Mouse (Mus musculus): ENCODE measurements at regions not wholly inside any gene's neighbourhood (a gene's known extent, or its start where the extent isn't known, plus 50 kb on each side); places are given as distances from the start of the nearest gene placed in this dataset.

DNA sequence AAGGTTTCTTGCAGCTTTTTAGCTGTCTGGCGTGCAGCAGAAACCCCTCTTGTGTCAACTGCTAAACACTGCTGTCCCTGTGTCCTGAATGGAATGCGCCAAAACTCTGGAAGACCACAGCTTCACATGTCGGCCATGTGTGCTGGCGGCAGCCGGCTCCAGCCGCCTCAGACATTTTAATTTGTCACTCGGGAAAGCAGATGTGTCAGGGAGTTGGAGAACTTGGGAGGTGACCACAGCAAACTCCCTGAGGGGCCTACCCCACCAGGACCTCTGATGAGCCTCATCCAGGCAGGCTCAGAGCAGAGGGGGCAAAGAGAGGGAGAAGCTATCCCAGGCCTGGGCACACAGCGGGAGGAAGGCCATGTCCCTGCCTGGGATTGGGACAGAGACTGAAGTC, 118.3 kb upstream of the Satb2 start:
- no peak for DNase-seq (ENCODE audit: low read depth, low spot score)
- H3K27me3 ChIP-seq (ENCODE audit: control insufficient read depth, insufficient read depth, low read length, poor library complexity, severe bottlenecking) = no peaks in the 10 kb centered on the region; the same call in 1 of the 2 replicates
- H3K36me3 ChIP-seq (ENCODE audit: control insufficient read depth, insufficient read depth, low read length, poor library complexity, severe bottlenecking) = no peaks in the 10 kb centered on the region

DNA sequence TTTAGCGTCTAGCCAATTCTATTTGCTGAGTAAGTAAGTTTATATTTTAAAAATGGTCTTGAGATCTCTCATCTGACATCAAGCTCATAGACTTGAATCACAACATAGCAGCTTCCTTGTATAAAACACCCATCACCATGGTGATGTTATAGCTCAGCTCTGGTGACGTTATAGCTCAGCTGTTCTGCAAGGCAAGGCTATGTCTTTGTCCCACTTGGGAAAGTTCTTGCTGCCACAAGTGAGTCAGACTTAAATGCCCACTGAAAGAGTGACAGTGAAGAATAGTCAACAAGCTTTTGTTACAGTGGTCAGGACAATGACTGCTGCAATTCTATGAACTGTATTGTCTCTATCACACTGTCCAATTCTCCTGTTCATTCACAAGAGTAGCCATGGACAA, 122.2 kb upstream of the Satb2 start:
- H3K36me3 ChIP-seq (ENCODE audit: control insufficient read depth, insufficient read depth, low read length, poor library complexity, severe bottlenecking) = no peaks in the 10 kb centered on the region
- no peaks in the 10 kb centered on the region; the same call in 1 of the 2 replicates for H3K27me3 ChIP-seq (ENCODE audit: control insufficient read depth, insufficient read depth, low read length, poor library complexity, severe bottlenecking)
- DNase-seq (ENCODE audit: low read depth, low spot score) = no peak

DNA sequence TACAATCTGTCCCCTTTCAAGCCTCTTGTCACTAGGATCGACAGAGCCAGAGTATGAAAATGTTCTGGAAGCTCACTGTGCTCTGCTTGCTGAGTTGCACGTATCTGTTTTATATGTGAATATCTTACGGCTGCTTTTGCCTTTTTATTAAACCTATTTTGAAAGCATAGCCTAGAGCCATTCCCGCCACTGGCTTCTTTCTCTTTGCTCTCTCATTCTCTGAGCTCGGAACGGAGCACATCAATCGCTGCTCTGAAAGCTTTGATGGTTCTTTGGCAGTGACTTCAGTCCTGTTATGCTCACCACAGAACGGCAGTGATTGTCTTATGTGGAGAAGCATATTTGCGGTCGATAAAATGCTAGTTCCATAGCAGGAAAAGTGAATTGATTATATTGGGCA, 128.9 kb upstream of the Satb2 start:
- no peak for DNase-seq (ENCODE audit: low read depth, low spot score)
- Histone ChIP-seq H3K36me3 (ENCODE audit: control insufficient read depth, insufficient read depth, low read length, poor library complexity, severe bottlenecking) (no peaks in the 10 kb centered on the region), H3K27me3 (ENCODE audit: control insufficient read depth, insufficient read depth, low read length, poor library complexity, severe bottlenecking) (no peaks in the 10 kb centered on the region)

DNA sequence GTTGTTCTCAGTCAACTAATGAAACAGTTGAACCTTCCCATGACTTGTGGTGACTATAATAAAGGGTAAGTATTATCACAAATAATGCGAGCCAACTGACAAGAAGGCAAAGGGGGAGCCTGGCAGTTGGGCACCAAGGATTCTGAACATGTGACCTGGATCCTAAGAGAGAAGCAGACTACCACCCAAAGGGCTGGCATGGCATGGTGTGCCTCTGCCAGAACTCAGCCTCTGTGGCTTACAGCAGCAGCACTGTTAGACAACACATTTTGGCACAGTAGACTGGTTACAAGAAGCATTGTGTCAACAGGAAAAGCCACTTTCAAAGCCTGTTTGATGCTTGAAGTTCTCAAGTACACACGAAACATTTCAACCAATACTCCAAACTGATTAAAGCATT, 142.2 kb upstream of the Satb2 start:
- no peak for DNase-seq (ENCODE audit: low read depth, low spot score)
- H3K36me3 ChIP-seq (ENCODE audit: control insufficient read depth, insufficient read depth, low read length, poor library complexity, severe bottlenecking) = no peaks in the 10 kb centered on the region
- no peaks in the 10 kb centered on the region for H3K27me3 ChIP-seq (ENCODE audit: control insufficient read depth, insufficient read depth, low read length, poor library complexity, severe bottlenecking)

DNA sequence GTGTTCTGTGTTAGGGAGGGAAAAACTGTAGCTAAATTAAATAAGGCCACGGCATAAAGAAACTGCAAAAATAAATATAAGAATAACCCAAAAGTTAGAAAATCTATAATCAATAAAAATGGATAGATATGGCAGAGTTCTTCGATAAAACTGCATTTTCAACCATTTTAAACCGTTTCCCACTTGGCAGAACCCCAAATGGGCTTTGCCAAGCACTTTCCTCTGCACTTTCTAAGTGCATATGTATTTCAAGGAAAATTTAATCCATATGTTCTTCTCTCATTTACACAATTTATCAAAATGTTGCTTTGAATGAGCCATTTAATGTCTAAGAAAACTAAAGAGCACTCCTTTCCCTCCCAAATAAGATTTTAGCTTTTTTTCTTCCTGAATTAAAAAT, 165.7 kb upstream of the Satb2 start:
- DNase-seq (ENCODE audit: low read depth, low spot score) = no peak
- Histone ChIP-seq H3K27me3 (ENCODE audit: control insufficient read depth, insufficient read depth, low read length, poor library complexity, severe bottlenecking) (no peaks in the 10 kb centered on the region), H3K36me3 (ENCODE audit: control insufficient read depth, insufficient read depth, low read length, poor library complexity, severe bottlenecking) (no peaks in the 10 kb centered on the region)

DNA sequence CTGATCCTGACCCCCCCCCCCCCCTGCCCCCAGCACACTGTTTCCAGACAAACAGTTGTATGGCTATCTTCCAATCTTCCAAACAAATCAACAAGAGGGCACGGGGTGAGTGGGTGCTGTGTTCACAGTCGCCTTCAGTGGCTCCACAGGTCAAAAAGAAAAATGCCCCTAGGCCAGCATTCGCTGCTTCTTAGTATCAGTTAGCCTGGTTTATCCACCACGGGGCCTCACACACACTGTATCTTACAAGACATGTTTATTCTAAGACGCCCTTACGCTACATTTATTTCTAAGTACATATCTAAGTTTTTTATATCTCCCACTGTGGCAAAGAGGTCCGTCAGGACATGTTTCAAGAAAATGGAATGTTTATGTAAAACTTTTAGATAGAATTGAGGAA, 177.4 kb upstream of the Satb2 start:
- H3K36me3 ChIP-seq (ENCODE audit: control insufficient read depth, insufficient read depth, low read length, poor library complexity, severe bottlenecking) = no peaks in the 10 kb centered on the region
- DNase-seq (ENCODE audit: low read depth, low spot score) = no peak
- no peaks in the 10 kb centered on the region for H3K27me3 ChIP-seq (ENCODE audit: control insufficient read depth, insufficient read depth, low read length, poor library complexity, severe bottlenecking)

DNA sequence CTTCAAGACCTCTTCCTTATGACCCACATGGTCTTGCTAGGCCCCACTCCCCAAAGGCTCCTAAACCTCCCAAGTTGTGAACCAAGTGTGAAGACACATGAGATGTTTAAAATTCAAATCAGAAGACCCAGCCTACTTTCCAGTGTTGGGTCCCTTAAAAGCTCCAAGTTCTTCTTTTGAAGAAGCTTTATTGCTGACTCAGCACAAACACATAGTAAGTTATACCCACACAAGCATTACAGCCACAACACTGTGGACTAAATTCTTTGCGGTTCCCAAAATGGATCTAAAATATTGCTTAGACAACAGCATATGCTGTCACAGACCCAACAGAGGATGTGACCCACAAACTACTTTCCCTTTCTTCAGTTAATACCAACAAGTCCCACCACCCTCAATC, 186.0 kb upstream of the Satb2 start:
- DNase-seq (ENCODE audit: low read depth, low spot score) = no peak
- no peaks in the 10 kb centered on the region for H3K27me3 ChIP-seq (ENCODE audit: control insufficient read depth, insufficient read depth, low read length, poor library complexity, severe bottlenecking)
- H3K36me3 ChIP-seq (ENCODE audit: control insufficient read depth, insufficient read depth, low read length, poor library complexity, severe bottlenecking) = no peaks in the 10 kb centered on the region

DNA sequence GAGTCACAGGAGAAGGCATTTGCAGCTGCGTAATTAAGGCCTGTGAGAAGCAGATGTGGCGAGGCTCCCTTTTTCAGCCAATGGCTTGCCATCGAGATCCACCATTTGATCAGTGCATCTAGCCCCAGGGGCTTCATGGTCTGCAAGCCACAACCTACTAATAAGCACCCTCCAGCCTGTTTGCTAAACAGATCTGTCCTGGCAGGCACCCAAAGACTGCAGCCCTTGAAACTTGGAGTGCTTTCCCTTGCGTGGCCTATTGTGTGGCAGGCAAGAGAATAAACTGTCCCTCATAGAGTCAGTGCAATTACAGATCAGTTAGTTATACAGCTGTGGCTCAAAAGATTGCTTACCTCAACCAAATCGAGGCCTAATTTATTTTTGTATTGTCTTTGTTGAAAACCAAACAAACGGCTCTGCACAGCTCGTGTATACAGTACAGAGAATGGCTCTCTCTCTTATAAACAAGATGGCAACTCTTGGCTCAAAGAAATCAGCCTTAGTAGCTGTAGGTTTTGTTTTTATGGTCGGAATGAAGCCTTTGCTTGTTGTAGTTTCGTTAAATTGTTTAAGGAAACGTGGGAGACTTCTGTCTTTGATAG, 195.9 kb upstream of the Satb2 start:
- DNase-seq (ENCODE audit: low read depth, low spot score) = no peak
- Histone ChIP-seq H3K36me3 (ENCODE audit: control insufficient read depth, insufficient read depth, low read length, poor library complexity, severe bottlenecking) (no peaks in the 10 kb centered on the region), H3K27me3 (ENCODE audit: control insufficient read depth, insufficient read depth, low read length, poor library complexity, severe bottlenecking) (no peaks in the 10 kb centered on the region)

DNA sequence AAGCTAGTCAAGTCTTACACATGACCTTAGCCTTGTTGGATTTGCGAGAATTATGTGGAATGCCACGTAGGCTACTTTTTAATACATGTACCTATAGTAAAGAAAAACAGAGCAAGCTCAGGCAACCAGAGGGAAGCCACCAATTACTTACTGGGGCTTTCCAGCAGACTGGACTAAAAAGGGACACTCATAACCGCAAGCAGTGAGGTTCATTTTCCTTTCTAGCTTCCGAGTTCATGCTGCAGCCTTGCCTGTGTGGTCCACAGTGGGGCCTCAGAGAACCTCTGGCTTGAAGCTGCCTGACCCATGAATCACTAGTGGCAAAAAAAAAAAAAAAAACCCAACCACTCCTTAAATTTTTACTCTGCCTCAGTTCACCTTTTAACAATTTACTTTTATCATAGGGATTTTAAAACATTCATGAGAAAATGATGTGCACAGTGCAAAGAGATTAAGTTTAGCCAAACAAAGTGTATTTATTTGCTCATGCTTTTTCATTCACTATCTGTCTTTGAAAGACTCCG, 188.6 kb upstream of the 1700066M21Rik start:
- Histone ChIP-seq H3K36me3 (ENCODE audit: control insufficient read depth, insufficient read depth, low read length, poor library complexity, severe bottlenecking) (no peaks in the 10 kb centered on the region), H3K27me3 (ENCODE audit: control insufficient read depth, insufficient read depth, low read length, poor library complexity, severe bottlenecking) (no peaks in the 10 kb centered on the region)
- DNase-seq (ENCODE audit: low read depth, low spot score) = no peak

DNA sequence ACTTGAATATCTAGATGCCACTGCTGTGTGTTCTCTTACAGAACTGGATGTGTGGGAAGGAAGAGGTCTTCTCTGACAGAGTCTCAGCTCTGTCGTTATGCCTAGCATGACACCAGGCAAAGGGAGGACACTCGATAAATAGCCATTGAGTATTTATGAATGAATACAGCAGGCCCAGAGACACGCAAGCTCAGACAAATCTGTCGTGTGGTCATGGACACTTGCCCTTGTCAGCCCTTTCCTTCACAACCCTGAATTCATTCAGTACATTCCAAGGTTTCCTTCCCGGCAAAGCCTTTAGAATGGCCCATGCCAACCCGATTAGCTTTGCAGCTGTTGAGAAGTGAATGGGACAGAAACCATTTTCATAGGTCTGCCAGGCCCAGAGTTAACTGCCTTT, 176.1 kb upstream of the 1700066M21Rik start:
- no peak for DNase-seq (ENCODE audit: low read depth, low spot score)
- no peaks in the 10 kb centered on the region for H3K36me3 ChIP-seq (ENCODE audit: control insufficient read depth, insufficient read depth, low read length, poor library complexity, severe bottlenecking)
- no peaks in the 10 kb centered on the region for H3K27me3 ChIP-seq (ENCODE audit: control insufficient read depth, insufficient read depth, low read length, poor library complexity, severe bottlenecking)

DNA sequence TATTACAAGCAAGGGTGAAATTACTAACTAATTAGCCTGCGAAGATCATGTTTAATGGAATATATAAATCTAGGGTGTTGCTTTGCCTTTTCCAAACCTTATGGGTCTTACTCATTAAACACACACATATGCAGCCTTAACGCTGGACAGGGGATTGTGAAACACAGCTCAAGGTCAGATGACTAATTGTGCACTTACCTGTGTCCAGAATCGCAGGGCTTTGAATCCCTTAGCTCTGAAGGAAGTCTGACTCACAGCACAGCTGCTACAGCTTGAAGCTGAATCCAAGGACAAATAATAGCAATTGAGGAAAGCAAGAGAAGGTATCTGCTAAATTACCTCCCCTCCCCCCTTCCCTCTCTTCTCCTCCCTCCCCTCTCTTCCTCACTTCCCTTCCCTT, 173.1 kb upstream of the 1700066M21Rik start:
- no peaks in the 10 kb centered on the region for H3K36me3 ChIP-seq (ENCODE audit: control insufficient read depth, insufficient read depth, low read length, poor library complexity, severe bottlenecking)
- no peak for DNase-seq (ENCODE audit: low read depth, low spot score)
- H3K27me3 ChIP-seq (ENCODE audit: control insufficient read depth, insufficient read depth, low read length, poor library complexity, severe bottlenecking) = no peaks in the 10 kb centered on the region

DNA sequence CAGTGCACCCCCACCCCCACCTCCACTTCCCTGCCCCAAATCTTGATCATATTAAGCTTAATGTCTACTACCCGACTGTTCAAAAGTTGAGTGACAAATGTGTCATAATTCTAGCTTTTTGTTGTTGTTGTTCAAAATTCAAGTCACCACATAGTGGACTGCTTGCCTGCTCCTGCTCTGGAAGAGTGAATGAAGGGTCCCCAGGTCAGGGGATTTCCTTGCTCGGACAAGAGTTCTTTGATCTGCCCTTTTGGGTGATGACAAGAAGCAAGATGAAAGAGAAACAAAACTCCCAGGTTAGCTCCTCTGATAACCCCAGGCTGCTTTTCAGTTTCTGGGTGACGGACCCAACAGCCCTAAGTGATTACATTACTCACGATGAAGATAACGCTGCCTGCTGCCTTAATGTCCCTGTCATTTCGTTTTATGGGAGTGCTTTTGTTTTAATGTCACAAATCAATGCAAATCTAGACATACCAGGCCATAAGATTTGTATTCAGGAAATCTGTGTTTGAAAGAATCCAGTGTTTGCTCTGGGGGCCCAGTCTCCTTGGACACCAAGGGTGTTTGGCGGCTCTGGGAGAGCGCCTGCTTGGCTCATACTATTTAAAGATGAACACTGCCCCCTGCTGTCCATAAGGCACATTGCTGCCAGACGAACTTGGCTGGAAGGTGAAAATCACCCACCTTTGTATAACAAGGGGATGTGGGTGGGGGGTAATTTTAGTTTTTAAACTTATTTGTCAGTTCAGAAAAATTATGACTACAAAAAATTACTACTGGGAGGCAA, 172.0 kb upstream of the 1700066M21Rik start:
- Histone ChIP-seq H3K36me3 (ENCODE audit: control insufficient read depth, insufficient read depth, low read length, poor library complexity, severe bottlenecking) (no peaks in the 10 kb centered on the region), H3K27me3 (ENCODE audit: control insufficient read depth, insufficient read depth, low read length, poor library complexity, severe bottlenecking) (no peaks in the 10 kb centered on the region)
- DNase-seq (ENCODE audit: low read depth, low spot score) = peak; percentile 56

DNA sequence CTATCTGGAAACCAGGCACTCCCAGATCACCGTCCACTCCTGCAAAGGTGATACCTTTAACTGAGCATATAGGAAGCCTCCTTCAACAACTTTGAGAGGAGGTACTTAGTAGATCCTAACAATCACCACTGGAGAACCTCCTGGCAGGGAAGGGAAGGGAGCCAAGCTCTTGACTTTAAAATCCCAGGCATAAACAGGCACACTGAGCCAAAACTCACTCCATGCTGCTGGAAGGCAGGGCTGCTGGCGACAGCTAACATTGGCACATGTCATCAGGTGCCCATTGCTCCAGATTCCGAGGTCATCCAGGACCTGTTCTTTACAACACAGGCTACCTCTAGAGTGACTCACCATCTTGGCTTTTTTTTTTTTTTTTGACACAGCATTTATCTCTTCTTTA, 170.9 kb upstream of the 1700066M21Rik start:
- H3K27me3 ChIP-seq (ENCODE audit: control insufficient read depth, insufficient read depth, low read length, poor library complexity, severe bottlenecking) = no peaks in the 10 kb centered on the region
- DNase-seq (ENCODE audit: low read depth, low spot score) = no peak
- no peaks in the 10 kb centered on the region for H3K36me3 ChIP-seq (ENCODE audit: control insufficient read depth, insufficient read depth, low read length, poor library complexity, severe bottlenecking)

DNA sequence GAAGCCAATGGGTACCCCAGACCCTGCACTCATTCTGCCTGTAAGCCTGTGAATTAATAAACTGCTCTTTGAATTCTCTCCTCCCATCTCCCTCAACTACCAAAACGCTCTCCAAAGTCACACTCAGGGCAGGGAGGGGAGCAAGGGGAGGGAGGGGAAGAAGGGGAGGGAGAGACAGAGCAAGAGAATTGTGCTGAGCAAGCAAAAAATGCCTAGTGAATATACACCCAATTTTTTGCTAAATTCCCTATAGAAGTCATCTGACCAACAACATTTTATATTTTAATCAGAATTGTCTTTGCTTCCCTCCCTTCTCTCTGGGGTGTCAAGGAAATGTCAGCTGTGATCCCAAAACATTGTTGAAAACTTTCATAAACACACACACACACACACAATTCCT, 170.5 kb upstream of the 1700066M21Rik start:
- H3K27me3 ChIP-seq (ENCODE audit: control insufficient read depth, insufficient read depth, low read length, poor library complexity, severe bottlenecking) = no peaks in the 10 kb centered on the region
- no peak for DNase-seq (ENCODE audit: low read depth, low spot score)
- no peaks in the 10 kb centered on the region for H3K36me3 ChIP-seq (ENCODE audit: control insufficient read depth, insufficient read depth, low read length, poor library complexity, severe bottlenecking)

DNA sequence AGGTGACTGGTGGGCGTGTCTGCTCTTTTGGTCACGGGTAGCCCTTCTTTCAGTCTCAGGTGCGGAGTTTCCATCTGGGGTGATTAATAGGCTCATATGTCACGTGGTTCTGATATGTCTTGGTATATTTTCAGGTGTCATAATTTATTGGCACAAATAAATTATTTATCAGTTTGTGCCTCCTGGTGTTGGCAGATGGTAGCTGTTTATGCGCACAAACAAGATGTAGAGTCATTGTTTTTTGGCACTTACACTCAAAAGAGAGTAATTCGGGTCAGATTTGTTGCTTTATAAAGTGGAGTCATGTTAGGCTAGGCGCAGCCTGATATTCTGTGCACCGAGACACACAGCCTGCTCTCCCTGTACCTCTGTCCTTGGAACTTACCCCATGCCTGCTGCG, 169.0 kb upstream of the 1700066M21Rik start:
- DNase-seq (ENCODE audit: low read depth, low spot score) = no peak
- Histone ChIP-seq H3K36me3 (ENCODE audit: control insufficient read depth, insufficient read depth, low read length, poor library complexity, severe bottlenecking) (no peaks in the 10 kb centered on the region), H3K27me3 (ENCODE audit: control insufficient read depth, insufficient read depth, low read length, poor library complexity, severe bottlenecking) (no peaks in the 10 kb centered on the region)
